Mouse (Mus musculus) hindbrain, embryonic 12.5 days (tissue): ENCODE data around the gene Rps27rt. TPM values are rescaled to one million over a fixed set of nuclear protein-coding genes. Genes with fewer than 3 reads are reported as not detected.

Experiments used
- ATAC-seq: fragments of 200-750 bp; cut with Nextera tagmentation; 2 replicates; pipeline ENCODE4 v1.8.0; 2017; ENCODE audit warnings: moderate TSS enrichment; ENCODE audit not compliant: low FRiP score
- H3K27ac ChIP-seq: fragments of 300-500 bp; sonication (generic); 2 replicates; pipeline ENCODE4 v1.5.1; 2016; ENCODE audit warnings: mild to moderate bottlenecking
- H3K27me3 ChIP-seq: fragments of 300-500 bp; sonication (generic); 2 replicates; pipeline ENCODE4 v1.6.1; 2016; ENCODE audit warnings: mild to moderate bottlenecking
- H3K36me3 ChIP-seq: fragments of 300-500 bp; sonication (generic); 2 replicates; pipeline ENCODE4 v1.6.1; 2016; ENCODE audit warnings: mild to moderate bottlenecking
- H3K4me1 ChIP-seq: fragments of 300-500 bp; sonication (generic); 2 replicates; pipeline ENCODE4 v1.6.1; 2016
- H3K4me2 ChIP-seq: fragments of 300-500 bp; sonication (generic); replicated peaks from 2 replicates; pipeline ENCODE4 v1.6.1; 2016; ENCODE audit warnings: mild to moderate bottlenecking
- H3K4me3 ChIP-seq: fragments of 300-500 bp; sonication (generic); 2 replicates; pipeline ENCODE4 v1.5.1; 2016; ENCODE audit warnings: mild to moderate bottlenecking
- H3K9ac ChIP-seq: fragments of 300-500 bp; sonication (generic); 2 replicates; pipeline ENCODE4 v1.6.1; 2016; ENCODE audit warnings: mild to moderate bottlenecking, moderate library complexity
- H3K9me3 ChIP-seq: fragments of 300-500 bp; sonication (generic); replicated peaks from 2 replicates; pipeline ENCODE4 v1.6.1; 2016; ENCODE audit warnings: mild to moderate bottlenecking
- WGBS: fragments of 180-500 bp; shearing (Covaris S2); methylation state at CpG from one replicate; pipeline ENCODE4 v1.1.7; 2016; 5-methylcytosine and 5-hydroxymethylcytosine counted together
- polyA plus RNA-seq: library from polyadenylated mRNA; unstranded; fragments of >200 nt; fragmentation: Nextera tagmentation; extraction: Ambion mirVana; gene quantifications from 2 replicates; pipeline ENCODE4 v1.2.1, GENCODE M21; 2016

Rps27rt gene
- polyA plus RNA-seq, 1 experiment from 2014 or later: 350 TPM

DNA sequence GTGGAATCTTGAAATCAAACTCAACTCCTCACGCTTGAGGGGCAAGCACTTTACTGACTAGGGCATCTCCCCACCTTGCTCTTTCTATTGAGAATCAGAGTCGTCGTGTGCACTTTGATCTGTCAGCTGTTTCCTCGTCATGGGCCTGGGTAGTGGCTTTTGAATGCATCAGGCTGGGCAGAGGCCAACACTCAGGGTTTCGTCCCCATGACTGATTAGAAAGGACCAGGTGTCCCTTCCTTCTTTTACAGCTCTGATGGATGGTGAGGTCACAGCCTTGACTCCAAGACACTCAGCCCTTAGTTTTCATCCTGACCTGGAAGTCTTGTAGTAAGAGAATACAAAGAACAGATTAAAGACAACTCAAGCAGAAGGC, 17.2 kb upstream of the Rps27rt start:
- Histone ChIP-seq H3K36me3 (no peaks in the 10 kb centered on the region), H3K4me3 (no peak overlapping the region), H3K4me1 (no peaks in the 10 kb centered on the region), H3K27ac (no peak overlapping the region), H3K4me2 (no peak overlapping the region), H3K9ac (no peak overlapping the region), H3K27me3 (no peaks in the 10 kb centered on the region), H3K9me3 (no peaks in the 10 kb centered on the region)
- ATAC-seq: no peak
- WGBS: 64% methylated on average over 5 of the region's 5 CpGs

DNA sequence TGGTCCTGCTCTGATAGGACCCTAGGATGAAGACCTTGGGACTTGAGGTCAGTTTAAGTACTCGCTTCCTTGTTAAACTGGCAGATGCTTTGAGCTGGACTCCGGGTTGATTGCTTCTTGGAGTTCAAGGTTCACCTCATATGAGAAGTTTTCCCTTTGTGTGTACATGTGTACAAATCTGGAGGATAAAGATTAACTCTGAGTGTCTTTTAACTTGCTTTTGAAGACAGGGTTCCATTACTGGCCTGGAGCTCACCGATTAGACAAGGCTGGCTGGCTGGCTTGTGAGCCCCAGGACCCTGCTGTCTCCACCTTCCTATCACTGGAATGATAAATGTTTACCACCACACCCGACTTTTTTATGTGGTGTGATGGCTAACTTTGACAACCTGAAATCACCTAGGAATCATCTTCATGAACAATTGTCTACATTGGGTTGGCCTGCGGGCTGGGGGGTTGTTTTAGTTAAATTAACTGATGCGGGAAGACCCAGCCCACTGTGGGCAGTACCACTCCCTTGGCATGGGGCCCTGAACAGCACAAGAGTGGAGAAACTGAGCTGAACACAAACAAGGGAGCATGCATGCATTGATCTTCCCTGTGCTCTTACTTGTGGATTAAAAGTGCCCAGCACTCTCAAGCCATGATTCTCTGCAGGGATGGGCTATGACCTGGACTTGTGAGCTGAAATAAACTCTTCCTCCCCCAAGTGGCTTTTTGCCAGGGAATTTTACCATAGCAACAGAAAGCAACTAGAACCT, 16.7 kb upstream of the Rps27rt start:
- 87% methylated on average over 6 of the region's 6 CpGs for WGBS
- Histone ChIP-seq H3K27me3 (no peaks in the 10 kb centered on the region), H3K4me2 (no peak overlapping the region), H3K9ac (no peak overlapping the region), H3K9me3 (no peaks in the 10 kb centered on the region), H3K4me3 (no peak overlapping the region), H3K36me3 (no peaks in the 10 kb centered on the region), H3K4me1 (no peaks in the 10 kb centered on the region), H3K27ac (no peak overlapping the region)
- no peak for ATAC-seq

DNA sequence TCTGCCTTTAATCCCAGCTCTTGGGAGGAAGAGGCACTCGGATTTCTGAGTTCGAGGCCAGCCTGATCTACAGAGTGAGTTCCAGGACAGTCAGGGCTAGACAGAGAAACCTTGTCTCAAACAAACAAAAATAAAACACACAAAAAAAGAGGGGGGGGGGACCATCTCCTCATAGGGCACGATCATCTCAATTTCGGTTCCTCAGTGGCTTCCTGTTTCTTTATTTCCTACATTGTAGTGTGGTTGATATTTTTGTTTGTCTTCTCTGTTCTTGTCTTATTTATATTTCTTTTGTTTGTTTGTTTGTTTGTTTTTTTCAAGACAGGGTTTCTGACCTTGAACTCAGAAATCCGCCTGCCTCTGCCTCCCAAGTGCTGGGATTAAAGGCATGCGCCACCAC, 13.9 kb upstream of the Rps27rt start:
- ATAC-seq: no peak
- Histone ChIP-seq H3K9me3 (peaks cover 5% of the 10 kb centered on the region; the same call in 1 of the 2 replicates), H3K4me1 (no peaks in the 10 kb centered on the region), H3K9ac (no peak overlapping the region), H3K4me3 (no peak overlapping the region), H3K27ac (no peak overlapping the region), H3K36me3 (no peaks in the 10 kb centered on the region), H3K4me2 (no peak overlapping the region), H3K27me3 (no peaks in the 10 kb centered on the region)
- 95% methylated on average over 6 of the region's 6 CpGs for WGBS

DNA sequence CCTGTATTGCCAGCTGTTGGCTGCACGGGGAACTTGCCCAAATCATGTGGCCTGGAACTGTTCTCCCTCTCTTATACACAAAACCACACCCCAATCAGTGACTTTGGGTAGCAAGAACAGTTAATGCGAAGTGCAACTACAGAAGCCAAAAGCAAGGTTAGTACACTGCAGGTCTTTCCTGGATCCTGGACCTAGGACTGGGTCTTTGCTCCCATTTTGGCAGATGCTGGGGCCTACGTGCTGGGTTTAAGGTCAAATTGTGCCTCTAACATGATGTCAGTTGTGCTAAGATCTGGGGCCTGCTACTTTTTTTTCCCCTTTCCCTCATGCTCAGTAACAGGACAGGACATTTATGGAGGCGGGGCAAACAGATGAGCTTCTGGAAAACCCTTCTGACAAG, 13.2 kb upstream of the Rps27rt start:
- Histone ChIP-seq H3K27me3 (no peaks in the 10 kb centered on the region), H3K9ac (no peak overlapping the region), H3K4me2 (no peak overlapping the region), H3K4me3 (no peak overlapping the region), H3K36me3 (no peaks in the 10 kb centered on the region), H3K9me3 (peaks cover 5% of the 10 kb centered on the region; the same call in 1 of the 2 replicates), H3K27ac (no peak overlapping the region), H3K4me1 (no peaks in the 10 kb centered on the region)
- no peak for ATAC-seq
- 90% methylated on average over 4 of the region's 4 CpGs for WGBS

DNA sequence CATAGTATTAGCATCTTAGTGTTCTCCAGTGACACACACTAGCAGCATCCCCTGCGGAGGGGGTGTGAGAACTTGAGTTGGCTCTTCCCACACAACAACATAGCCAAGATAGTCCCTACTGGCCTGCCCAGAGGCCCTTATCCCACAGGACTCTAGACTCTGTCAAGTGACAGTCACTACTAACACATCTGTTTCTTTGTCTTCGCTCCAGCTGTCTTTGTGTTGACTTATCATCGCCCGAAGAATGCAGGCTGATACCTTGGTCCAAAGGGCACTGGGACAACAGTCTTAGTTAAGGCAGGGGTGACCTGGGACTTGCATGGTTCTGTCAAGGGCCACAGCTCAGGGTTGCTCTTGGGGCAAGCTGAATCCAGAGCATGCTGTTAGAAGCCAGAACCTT, 12.7 kb upstream of the Rps27rt start:
- no peak overlapping the region for H3K4me2 ChIP-seq
- H3K4me1 ChIP-seq: no peaks in the 10 kb centered on the region
- H3K36me3 ChIP-seq: no peaks in the 10 kb centered on the region
- no peak overlapping the region for H3K4me3 ChIP-seq
- H3K9ac ChIP-seq: no peak overlapping the region
- peaks cover 5% of the 10 kb centered on the region; the same call in 1 of the 2 replicates for H3K9me3 ChIP-seq
- H3K27me3 ChIP-seq: no peaks in the 10 kb centered on the region
- 78% methylated on average over 4 of the region's 4 CpGs for WGBS
- H3K27ac ChIP-seq: no peak overlapping the region
- ATAC-seq: no peak

DNA sequence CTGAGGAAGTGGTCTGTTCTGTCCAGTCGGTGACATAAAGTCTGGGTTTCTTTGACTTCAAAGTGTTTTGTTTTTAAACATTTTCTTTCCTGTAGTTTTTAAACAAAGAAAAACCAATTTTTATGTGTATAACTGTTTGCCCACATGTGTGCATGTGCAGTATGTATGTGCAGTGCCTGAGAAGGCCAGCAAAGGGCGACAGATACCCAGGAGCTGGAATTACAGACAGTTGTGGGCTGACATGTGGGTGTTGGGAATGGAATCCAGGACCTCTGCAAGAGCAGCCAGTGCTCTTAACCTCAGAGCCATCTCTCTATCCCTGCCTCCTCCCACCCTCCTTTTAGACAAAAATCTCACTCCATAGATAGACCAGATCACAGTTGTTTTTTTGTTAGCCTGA, 10.0 kb upstream of the Rps27rt start:
- no peak overlapping the region for H3K4me2 ChIP-seq
- no peak for ATAC-seq
- no peak overlapping the region for H3K9ac ChIP-seq
- H3K4me3 ChIP-seq: no peak overlapping the region
- H3K36me3 ChIP-seq: no peaks in the 10 kb centered on the region
- WGBS: 80% methylated on average over 2 of the region's 2 CpGs
- H3K27me3 ChIP-seq: no peaks in the 10 kb centered on the region
- no peak overlapping the region for H3K27ac ChIP-seq
- H3K9me3 ChIP-seq: peaks cover 5% of the 10 kb centered on the region; the same call in 1 of the 2 replicates
- H3K4me1 ChIP-seq: 0 out of 2 replicates have a peak, but pooled peaks cover 6% of the 10 kb centered on the region

DNA sequence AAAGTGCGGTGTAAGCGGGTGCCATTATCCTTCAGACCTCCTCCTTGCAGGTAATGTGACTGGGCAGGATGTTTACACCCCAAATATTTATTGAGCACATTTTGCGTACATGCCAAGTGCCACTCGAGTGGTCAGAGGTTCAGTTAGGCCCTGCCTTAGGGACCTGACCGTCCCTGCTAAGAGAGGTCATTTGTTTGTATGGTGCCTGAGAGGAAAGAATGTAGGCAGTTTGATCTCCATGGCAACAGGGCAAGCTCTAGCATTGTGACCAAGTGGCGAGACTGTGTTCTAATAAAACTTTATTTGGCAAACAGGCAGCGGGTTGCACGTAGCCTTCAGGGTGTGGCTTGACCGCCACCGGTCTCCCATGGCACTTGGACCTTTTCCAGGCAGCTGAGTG, 7.9 kb upstream of the Rps27rt start:
- Histone ChIP-seq H3K27ac (no peak overlapping the region), H3K9me3 (peaks cover 5% of the 10 kb centered on the region; the same call in 1 of the 2 replicates), H3K4me2 (no peak overlapping the region), H3K27me3 (no peaks in the 10 kb centered on the region), H3K9ac (no peak overlapping the region), H3K36me3 (no peaks in the 10 kb centered on the region), H3K4me1 (0 out of 2 replicates have a peak, but pooled peaks cover 6% of the 10 kb centered on the region), H3K4me3 (no peak overlapping the region)
- ATAC-seq: no peak
- 73% methylated on average over 10 of the region's 10 CpGs for WGBS

DNA sequence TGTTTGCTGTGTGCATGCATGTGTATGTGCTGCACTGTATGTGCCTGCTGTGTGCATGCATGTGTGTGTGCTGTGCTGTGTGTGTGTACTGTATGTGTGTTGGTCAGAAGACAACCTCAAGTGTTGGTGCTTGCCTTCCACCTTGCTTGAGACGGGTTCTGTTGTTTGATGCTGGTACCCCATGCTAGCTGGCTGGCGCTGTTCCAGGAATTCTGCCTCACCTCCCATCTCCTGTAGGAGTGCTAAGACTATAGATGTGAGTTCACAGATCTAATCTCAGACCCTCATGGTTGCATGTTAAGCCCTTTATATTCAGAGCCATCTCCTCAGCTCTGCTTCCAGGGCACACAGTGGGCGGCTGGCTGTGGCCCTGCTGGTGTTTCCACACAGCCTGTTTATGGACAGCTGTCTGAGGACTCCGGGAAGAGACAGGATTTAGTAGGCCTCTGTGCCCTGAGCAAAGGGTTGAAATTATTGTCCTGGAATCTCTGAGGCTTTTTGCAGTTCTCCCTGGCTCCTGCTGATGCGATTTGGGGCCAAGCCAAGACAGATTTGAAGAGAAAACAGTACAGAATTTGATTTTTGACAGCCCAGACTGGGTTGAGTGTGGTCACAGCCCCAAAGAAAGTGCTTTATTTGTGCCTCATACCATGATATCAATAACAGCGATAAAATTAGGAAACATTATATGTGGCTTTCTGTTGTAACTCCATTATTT, 6.2 kb upstream of the Rps27rt start:
- Histone ChIP-seq H3K4me3 (no peak overlapping the region), H3K9ac (no peak overlapping the region), H3K36me3 (no peaks in the 10 kb centered on the region), H3K27ac (no peak overlapping the region), H3K9me3 (peaks cover 5% of the 10 kb centered on the region; the same call in 1 of the 2 replicates), H3K4me2 (no peak overlapping the region), H3K4me1 (0 out of 2 replicates have a peak, but pooled peaks cover 6% of the 10 kb centered on the region), H3K27me3 (no peaks in the 10 kb centered on the region)
- no peak for ATAC-seq
- 80% methylated on average over 6 of the region's 6 CpGs for WGBS

DNA sequence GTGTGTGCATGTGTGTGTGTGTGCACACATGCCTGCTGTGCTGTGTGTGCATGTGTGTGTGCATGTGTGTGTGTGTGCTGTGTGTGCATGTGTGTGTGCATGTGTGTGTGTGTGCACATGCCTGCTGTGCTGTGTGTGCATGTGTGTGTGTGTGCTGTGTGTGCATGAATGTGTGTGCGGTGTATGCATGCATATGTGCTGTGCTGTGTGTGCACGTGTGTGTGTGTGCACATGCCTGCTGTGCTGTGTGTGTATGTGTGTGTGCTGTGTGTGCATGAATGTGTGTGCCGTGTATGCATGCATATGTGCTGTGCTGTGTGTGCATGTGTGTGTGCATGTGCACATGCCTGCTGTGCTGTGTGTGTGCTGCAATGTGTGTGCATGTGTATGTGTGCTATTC, 5.5 kb upstream of the Rps27rt start:
- Histone ChIP-seq H3K27ac (no peak overlapping the region), H3K36me3 (no peaks in the 10 kb centered on the region), H3K27me3 (no peaks in the 10 kb centered on the region), H3K4me1 (0 out of 2 replicates have a peak, but pooled peaks cover 6% of the 10 kb centered on the region), H3K9ac (no peak overlapping the region), H3K4me3 (no peak overlapping the region), H3K4me2 (no peak overlapping the region), H3K9me3 (peaks cover 5% of the 10 kb centered on the region; the same call in 1 of the 2 replicates)
- no peak for ATAC-seq
- 95% methylated on average over 3 of the region's 3 CpGs for WGBS

DNA sequence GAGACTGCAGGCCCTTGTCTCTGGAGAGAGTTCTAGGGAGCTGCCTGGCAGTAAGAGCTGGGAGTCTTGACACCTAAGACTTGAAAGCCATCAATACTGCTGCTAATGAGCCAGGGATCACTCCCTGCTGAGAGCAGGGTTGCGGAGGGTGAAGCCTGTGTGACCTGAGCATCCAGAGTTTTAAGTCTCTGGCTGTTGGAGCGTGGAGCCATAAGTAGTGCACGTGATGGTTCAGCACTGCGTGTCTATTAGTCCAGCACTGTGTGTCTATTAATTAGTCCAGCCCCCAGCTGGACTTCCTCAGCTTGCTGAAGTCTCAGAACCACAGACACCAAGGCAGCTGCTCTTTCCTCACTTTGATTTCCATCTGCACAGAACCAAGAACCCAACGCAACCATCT, 3.8 kb upstream of the Rps27rt start:
- Histone ChIP-seq H3K9ac (no peak overlapping the region), H3K9me3 (no peaks in the 10 kb centered on the region), H3K4me2 (no peak overlapping the region), H3K27me3 (no peaks in the 10 kb centered on the region), H3K4me3 (no peak overlapping the region), H3K36me3 (no peaks in the 10 kb centered on the region), H3K4me1 (0 out of 2 replicates have a peak, but pooled peaks cover 6% of the 10 kb centered on the region), H3K27ac (no peak overlapping the region)
- WGBS: 88% methylated on average over 5 of the region's 5 CpGs
- no peak for ATAC-seq

DNA sequence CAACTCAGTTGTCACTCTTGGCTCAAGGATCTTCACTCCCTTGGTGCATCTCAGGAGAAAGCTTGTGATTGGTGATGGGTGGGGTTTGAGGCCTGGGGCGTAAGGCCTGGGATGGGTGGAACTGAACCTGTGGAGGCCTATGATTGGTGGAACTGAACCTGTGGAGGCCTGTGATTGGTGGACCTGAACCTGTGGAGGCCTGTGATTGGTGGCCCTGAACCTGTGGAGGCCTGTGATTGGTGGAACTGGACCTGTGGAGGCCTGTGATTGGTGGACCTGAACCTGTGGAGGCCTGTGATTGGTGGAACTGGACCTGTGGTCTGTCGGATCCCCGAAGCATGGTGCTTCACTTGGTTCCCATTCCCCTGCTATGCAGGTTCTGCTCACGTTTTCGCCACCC, 3.2 kb upstream of the Rps27rt start:
- H3K27ac ChIP-seq: no peak overlapping the region
- H3K36me3 ChIP-seq: no peaks in the 10 kb centered on the region
- H3K4me2 ChIP-seq: no peak overlapping the region
- H3K4me1 ChIP-seq: 0 out of 2 replicates have a peak, but pooled peaks cover 6% of the 10 kb centered on the region
- no peaks in the 10 kb centered on the region for H3K9me3 ChIP-seq
- 92% methylated on average over 5 of the region's 5 CpGs for WGBS
- no peak for ATAC-seq
- no peaks in the 10 kb centered on the region; the same call in 1 of the 2 replicates for H3K27me3 ChIP-seq
- H3K4me3 ChIP-seq: no peak overlapping the region
- H3K9ac ChIP-seq: no peak overlapping the region

DNA sequence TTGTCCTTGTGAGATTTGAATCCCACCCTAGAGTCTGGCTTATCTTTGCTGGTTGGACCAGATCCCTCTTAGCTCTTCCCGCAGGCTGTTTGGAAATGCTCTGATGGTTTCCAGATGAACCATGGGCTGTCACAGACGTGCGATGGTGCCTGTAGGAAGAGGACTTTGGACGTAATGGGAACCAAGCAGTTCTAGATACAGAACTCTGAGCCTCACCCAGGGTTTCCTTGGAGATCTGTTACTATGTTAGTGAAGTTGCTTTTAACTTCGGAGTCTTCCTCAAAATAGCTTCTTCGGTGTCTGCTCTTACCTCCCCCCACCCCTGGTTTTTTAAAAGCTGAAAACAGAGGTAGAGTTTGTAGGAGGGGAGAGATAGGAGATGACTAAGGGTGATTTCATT, 2.6 kb downstream of the Rps27rt start:
- H3K27ac ChIP-seq: no peak overlapping the region
- WGBS: 78% methylated on average over 6 of the region's 6 CpGs

More for the DNA sequence above, 2.6 kb downstream of the Rps27rt start:
- Histone ChIP-seq H3K27me3 (peaks cover 31% of the 10 kb centered on the region), H3K4me1 (peaks cover 15% of the 10 kb centered on the region), H3K4me3 (no peak overlapping the region), H3K36me3 (no peaks in the 10 kb centered on the region), H3K4me2 (peak overlapping the region; percentile 91; the same call in 1 of the 2 replicates), H3K9me3 (no peaks in the 10 kb centered on the region), H3K9ac (no peak overlapping the region)
- no peak for ATAC-seq
